Mouse (Mus musculus) inflammation-experienced regulatory T-cells, adult 6 months (primary cell): ENCODE data around the gene Rasal1. TPM values are rescaled to one million over a fixed set of nuclear protein-coding genes. Genes with fewer than 3 reads are reported as not detected.
A peak's percentile ranks its signal among the peaks of the same experiment; 100 is the strongest.

Experiments
- ATAC-seq: one replicate; pipeline ENCODE4 v1.8.0; 2017
- polyA plus RNA-seq, 3 experiments: library from polyadenylated mRNA; unstranded; fragments of 100-300 nt; shearing (Covaris generic); gene quantifications; one replicate each; pipeline ENCODE4 v1.2.1; 2017

Rasal1 gene
- 1 to 10 TPM; 6.8 to 9.7 (median 6.8) TPM for polyA plus RNA-seq

DNA sequence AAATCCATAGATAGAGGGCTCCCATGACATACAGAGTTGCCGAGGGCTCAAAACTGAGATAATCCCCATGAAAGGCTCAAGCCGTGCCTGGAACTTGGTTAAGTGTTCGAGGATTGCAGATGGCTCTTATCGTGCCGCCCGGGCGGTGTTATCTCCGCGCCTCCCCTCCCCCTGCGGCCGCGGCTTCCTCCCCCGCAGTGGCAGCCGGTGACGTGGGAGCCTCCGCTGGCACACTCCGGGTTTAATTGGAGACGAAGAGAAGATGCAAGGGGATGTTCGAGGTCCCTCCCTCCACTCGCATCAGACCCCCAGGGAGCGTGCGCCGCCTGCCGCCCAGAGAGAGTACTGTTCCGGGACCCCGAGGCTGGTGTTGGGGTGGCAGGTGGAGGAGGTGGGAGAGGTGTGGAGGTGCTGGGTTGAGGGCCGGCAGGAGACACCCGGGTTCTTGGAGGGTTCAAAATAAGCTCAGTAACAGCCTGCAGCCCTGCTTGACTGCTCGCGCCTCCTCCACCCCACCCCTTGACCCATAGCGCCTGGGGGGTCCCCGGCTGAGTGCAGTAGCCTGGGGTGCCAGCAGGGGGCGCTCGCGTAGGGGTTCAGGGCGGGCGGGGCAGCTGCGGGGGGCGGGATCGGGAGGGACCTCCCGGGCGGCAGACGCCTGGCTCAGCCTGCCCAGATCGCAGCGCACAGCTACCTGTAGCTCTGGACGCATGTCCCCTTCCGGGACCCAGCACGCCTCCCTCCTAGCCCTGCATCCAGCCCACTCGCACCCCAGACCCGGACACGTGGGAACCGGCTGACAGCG lies at the start of gene Rasal1:
Gene Rasal1, plus strand, starts transcription at position 244 of the 805 bp plus-strand sequence.
- peak; percentile 94 for ATAC-seq

DNA sequence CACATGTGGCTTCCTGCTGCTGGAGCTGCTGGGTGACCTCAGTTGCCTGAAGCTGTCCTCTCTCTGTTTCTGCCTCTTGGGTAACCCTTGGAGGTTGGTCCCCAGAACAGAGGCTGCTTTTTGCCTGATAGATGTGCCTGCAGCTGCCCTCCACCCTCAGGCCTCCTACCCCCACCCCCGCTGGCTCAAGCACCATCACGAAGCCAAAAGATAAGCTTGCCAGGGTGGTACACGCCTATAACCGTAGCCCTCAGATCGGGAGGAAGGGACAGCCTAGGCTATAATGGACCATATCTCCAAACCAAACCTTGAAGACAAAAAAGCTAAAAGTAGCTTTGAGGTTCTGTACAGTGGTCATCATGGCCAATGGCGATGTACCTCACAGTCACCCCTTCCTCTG lies 49.0 kb upstream of the Rasal1 start:
- no peak for ATAC-seq

DNA sequence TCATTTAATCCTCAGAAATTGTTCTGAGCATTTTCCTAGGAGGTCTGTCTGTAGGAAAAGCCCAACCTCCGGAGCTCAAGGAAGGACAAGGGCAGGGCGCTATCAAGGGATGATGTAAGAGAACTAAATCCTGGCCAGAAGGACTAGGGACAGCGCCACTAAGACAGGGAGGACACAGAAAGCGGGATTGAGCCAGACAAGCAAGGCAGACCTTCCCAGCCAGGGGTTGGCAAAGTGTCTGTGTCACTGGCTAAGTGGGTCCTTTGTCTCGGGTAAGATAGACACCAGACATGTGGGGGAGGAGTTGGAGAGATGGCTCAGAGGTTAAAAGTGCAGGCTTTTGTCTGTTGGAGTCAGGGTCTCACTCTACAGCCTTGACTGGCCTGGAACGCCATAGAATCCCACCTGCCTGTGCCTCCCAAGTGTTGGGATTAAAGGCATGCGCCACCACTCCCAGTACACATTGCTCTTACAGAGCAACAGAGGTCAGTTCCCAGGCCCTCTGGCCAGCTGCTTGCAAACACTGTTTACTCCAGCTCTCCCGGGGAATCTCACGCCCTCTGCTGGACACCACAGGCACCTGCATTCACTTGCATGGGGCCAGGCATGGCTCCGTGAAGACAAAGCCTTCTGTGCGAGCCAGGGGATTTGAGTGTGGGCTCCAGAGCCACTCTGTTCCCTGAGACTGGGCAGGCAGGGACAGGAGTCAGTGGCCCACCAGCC lies 47.5 kb upstream of the Rasal1 start:
- ATAC-seq, result no peak

DNA sequence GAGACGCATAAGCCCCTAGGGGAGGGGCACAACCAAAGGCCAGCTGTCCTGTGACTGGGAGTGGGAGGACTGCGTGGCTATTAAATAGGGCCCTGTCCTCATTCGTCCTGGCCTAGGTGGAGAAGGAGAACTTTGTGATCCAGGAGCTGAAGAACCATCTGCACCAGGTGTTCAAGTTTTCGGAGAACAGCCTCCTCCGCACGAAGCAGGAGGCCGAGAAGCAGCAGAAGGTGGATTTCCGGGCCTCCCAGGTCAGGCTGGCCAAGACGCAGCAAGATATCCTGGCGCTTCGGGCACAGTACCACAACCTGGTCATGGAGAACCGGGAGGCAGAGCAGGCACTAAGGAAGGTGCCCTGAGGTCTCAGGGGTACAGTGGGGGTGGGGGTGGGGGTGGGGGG lies 46.4 kb upstream of the Rasal1 start:
- no peak for ATAC-seq

DNA sequence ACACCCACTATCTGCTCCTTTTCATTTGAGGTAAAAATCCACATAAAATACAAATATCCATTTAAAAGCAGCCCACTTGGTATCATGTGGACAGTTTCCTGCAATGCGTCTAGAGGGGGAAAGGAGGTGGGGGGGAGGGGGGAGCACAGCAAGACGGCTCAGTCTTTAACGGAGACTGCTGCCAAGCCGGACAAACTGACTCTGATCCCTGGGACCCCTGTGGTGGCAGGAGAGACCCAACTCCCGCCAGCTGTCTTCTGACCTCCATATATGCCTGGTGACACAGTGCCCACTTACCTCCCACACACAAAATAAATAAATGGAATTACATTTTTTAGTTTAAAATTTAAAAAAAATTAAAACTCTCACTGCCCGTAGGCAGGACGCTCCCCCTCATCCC lies 45.1 kb upstream of the Rasal1 start:
- ATAC-seq, result no peak

DNA sequence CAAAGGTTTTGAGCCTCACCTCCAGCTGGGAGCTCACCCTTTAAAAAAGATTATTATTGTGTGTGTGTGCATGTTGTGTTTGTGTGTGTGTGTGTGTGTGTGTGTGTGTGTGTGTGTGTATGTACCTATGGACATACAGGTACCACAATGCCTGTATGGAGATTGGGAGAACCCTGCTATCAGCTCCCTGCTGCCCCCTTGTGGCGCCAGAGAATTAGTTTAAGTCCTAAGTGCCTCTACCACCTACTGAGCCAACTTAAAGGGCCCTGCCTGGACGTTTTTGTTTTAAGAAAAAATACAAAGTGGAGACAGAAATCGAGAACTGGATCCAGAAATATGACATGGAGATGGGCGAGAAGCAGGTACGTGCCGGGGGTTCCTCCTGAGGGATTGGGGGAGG lies 43.8 kb upstream of the Rasal1 start:
- peak; percentile 57 for ATAC-seq

DNA sequence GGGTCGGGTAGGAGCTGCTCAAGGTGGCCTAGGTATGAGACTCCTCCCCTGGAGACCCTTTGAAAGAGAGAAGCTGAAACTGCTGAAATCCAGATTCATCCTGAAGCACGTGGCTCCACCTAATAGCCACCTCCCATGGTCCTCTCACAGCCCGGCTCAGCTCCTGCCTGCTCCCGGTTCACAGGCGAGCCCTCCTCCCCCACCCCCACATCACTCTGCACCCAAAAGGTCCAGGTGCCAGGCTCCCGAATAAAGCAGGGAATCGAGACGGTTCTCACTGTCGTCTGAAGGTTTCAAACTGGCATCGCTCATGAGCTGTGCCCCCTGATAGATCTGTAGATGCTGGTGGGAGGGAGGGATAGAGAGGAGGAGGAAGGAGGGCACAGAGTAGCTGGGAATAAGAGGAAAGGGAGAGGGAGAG lies 43.4 kb upstream of the Rasal1 start:
- no peak for ATAC-seq

DNA sequence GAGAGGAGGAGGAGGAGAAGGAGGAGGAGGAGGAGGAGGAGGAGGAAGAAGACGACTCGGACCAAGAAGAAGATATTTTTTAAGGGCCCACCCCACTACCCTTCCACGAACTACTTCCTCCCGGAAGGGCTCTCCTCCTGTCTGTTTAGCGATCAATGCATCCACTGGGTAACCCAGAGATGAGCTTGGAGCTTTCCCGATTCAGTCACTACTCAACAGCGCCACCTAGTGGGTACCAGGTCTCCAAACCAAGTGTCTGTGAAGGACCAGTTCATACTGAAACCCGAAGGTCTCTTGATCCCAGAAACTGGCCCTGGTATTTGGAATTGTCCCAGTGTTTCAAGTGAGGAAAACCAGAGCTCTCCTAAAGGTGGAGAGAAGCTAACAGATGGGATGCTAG lies 42.9 kb upstream of the Rasal1 start:
- ATAC-seq, result peak; percentile 84

DNA sequence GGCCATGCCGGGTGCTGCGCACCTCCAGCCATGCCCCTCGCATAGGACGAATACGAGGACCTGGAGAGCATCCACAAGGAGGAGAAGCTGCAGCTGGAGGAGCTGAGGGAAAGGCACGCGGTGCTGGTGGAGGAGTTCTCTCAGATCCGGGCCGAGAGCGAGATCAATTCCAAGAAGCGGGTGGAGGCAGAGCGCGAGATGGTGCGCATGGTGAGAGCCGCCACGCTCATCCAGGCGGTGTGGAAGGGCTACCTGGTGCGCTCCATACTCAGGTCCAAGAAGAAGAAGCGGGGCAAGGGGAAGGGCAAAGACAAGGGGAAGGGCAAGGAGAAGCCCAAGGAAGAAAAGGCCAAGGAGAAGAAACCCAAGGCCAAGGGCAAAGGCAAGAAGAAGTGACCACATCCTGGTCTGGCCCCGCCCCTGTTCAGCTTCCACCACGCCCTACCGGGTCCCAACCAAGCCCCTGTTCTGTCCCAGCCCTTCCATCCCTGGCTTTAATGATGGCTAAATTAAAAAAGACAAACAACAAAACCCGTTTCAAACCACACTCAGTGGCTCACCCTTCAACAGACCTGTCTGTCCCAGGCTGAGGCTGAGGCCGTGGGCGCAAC lies 41.9 kb upstream of the Rasal1 start:
- no peak for ATAC-seq

DNA sequence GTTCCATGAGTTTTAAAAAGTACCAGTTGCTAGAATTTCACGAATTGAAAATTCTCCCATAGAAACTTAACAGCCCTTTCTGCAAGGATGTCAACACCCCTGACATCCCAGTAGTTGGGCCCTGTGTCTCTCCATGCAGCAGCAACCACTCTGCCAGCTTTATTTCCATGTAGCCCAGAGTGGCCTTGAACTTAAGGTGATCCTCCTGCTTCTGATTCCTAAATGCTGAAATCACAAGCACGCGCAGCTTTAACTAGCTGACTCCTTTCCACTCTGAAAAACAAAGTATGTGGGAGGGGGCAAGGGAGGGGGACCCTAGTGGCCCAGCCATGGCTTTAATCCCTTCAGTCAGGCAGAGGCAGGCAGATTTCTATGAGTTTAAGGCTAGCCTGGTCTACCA lies 41.3 kb upstream of the Rasal1 start:
- ATAC-seq, result no peak

DNA sequence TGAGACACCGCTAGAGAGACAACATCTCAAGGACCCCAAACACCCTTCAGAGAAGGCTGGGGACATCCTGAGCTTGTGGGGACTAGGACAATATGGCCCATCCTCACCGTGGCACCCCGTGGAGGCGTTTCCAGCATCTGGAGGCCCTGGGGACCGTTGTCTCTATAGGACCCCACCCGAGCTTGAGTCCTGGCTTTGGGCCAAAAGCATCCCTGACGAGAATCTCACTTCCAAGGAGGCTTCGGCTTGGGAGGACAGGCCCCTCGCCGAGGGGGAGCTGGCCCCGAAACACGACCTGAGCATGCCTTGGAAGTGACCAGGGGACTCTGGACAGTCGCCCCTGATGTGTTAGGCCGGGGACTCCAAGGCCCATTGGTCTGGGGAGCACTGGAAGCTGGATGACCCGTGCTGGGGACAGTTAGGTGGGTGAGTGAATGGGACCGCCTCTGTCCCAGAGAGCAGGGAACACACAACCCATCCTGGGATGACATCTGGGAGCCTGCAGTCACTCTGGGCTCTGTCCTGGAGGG lies 39.3 kb upstream of the Rasal1 start:
- no peak for ATAC-seq

DNA sequence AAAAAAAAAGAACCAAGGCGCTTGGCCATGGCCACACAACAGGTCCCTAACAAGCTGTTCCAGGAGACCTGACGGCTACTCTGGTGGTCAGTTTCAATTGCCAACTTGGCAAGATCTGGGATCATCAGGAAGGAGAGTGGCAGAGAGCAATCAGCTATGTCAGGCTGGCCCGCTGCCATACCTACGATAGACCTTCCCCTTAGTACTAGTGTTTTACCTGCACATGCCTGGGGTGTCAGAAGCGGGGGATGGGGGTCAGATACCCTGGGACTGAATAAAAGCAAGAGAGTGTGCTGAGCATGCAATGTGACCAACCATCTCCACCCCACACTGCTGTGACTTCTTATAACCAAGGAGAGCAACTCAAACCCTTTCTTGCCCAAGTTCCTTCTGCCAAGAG lies 37.7 kb upstream of the Rasal1 start:
- ATAC-seq, result no peak

DNA sequence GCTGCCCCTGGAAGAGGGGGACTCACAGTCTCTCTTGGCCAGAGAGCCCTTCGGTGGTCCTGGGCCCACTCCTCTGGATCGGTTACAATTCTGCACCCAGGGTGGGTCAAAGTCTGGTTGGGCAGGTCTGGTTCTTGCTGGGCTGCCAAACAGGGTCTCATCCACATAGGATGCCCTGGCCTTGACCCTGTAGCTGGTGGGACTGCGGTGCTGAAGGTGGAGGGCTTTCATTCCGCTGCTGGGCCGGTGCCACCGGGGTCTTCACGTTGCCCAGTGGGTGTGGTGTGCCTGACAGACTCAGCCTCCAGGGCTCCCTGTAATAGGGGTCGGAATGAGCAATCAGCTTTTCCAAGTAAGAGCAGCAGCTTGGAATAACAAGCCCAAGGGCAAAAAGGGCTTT lies 37.2 kb upstream of the Rasal1 start:
- no peak for ATAC-seq

DNA sequence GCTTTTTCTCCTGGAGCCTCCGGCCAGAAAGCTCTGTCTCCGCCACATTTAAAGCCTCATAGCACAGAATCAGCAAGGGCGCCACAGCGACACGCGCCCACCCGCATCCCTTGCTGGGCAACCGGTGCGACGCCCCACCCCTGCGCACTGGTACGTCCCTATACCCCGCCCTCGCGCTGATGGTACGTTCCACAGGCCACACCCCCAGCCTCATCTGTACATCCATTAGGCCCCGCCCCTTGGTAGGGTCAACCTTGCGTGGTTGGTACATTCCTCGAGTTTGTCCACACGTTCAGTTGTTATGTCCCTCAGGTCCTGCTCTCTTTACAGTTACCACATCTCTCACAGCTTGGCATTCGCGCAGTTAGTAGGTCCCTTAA lies 36.2 kb upstream of the Rasal1 start, which contains the start of the genes Rita1 and Ddx54:
Gene Rita1, minus strand, starts transcription at position 148 of the 380 bp plus-strand sequence.
Gene Ddx54, plus strand, starts transcription at position 298 of the 380 bp plus-strand sequence.
- ATAC-seq, result peak; percentile 76

DNA sequence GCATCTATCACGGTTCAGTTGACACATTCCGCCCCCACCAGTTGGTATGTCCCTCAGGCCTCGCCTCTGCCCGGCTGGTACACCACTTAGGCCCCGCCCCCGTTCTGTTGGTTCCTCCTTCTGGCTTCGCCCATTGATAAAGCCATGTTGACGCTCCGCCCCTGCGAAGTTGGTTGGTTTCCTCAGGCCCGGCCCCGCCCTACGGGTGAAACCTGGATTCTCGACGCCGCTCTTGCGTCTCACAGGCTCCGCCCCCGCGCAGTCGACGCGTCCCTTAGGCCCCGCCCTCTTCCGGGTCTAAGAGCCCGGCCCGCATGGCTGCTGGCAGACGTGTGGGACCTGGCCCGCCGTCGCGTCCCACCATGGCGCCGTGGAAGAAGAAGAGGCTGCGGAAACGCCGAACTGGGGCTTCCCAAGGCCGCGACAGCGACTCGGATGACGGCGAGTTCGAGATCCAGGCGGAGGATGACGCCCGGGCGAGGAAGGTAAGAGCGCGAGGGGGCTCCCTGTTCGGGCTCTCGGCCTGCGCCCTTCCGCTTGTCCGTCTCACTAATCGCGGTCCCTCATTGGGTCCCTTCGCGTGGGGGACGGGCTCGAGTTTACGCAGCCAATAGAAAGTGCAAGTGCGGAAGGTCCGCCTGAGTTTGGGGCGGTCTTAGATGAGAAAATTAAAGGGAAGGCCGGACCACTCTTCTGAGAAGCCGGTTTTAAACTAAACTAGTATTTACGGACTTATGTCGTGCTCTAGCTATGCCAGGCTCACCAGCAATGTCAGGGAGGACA lies 35.6 kb upstream of the Rasal1 start:
- peak; percentile 86 for ATAC-seq

DNA sequence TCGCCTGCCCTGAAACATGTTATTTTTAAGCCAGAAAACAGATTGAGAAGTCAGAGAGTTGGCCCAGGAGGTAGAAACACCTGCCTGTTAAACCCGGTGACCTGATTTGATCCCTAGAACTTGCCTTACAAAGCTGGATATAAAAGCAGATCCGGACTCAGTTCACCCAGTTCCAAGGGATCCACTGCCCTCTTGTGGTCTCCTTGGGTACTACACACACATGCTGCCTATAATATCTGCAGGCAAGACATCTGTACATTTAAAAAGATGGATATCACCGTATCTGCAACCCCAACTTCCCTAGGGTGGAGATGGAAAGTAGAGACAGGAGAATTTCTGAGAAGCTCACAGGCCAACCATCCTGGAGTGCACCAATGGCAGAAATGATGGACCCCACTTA lies 32.7 kb upstream of the Rasal1 start:
- no peak for ATAC-seq

DNA sequence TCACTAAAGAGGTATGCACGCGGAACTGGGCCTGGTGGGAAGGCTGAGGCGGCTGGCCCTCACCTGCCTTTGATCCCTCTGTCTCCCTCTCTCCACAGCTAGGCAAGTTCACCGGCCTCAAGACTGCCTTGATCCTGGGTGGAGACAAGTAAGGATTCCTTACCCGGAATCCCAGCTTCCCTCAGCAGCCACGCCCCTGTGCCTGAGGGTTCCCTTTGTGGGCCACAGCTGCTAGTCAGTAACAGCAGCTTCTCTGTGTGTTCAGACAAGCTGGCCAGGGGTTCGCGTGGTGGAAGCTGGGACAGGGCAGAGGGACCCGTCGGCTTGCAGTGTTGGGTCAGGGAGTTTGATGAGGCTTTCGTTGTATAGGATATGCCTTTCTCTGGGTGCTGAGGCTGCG lies 29.8 kb upstream of the Rasal1 start:
- no peak for ATAC-seq

DNA sequence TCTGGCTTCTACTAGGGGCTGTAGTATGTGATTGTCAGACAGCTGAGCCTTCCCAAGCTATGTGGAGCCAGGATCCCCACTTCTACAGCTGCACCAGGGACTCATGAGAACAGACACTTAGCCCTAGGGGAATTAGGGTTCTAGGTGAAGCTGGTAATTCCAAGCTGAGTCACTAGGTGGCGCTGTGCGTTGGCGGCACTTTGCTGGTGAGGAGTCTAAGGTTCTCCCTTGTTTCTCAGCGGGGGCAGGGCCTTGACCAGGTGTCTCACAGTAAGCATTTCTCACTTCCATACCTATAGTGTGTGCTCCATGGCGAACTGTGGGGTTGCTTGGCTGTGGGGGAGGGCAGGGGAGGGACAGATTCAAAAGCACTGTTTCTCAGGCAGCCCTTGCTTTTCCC lies 29.4 kb upstream of the Rasal1 start:
- no peak for ATAC-seq

DNA sequence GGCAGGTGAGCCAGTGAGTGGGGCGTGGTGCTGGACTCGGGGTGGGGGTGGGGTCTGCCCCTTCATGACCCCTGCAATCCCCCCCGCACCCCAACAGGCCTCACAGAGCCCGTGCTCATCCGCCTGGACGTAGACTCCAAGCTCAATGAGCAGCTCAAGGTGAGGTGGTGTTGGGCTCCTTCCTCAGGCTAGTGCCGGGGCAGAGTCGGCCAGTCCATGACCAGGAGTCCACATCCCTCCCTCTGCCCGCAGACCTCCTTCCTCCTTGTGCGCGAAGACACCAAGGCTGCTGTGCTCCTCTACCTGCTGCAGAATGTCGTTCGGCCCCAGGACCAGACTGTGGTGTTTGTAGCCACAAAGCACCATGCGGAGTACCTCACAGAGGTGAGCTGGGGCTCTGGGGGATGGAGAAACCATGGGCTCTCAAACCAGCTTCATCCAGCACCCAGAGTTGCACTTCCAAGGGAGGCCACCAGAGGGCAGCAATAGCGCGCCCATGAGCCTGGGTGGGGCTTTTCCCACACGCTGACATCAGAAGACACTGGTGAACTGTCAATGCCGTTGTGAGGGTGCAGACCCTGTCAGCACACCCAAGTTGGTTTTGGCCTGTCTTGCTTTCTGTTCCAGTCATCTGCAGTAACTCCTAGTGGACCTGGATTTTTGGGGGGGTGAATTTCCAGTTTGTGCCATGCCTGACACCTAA lies 28.1 kb upstream of the Rasal1 start:
- ATAC-seq, result peak; percentile 49

DNA sequence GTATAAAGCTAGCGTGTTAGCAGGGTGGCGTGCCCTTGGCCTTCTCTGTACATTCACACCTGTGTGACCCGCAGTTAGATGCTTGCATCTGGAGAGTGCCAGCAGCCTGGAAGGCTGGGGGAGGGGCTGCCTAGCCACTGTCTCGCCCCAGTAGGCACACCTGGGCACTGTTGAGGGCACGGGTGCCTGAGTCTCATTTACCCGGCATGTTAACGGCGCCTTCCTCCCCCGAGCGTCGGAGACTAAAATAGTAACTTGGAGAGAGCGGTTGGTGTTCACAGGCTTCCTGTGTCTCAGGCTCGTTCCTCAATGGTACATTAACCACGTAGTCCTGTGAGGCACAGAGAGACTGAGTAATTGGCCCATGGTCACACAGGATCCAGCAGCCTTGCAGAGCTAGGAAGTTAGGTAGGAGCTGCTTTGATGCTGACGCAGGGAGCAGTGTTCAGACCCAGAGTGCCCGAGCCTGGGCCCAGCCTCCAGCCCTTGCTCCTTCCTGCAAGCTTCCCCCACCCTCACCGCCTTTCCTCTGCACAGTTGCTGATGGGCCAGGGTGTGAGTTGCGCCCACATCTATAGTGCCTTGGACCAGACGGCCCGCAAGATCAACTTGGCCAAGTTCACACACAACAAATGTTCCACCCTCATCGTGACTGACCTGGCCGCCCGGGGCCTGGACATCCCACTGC lies 27.4 kb upstream of the Rasal1 start:
- peak; percentile 73 for ATAC-seq

DNA sequence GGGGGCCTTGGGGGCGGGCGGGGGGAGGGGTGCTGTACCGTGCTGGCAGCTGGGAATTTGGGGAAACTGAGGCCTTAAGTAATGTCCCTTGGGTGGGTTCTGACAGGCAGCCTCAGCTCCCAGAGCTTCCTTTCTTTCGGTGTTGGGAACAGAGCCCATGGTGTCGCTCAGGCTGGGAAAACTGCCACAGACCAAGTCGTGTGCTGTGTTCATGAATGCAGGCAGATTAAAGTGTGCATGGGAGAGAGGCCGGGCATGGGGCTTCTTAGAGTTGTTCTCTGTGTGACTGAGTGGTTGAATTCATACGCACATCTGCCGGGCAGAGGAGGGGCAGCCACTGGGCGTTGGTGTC lies 26.8 kb upstream of the Rasal1 start:
- no peak for ATAC-seq
